Mouse (Mus musculus) ES-E14 (cell line): Measurements from ENCODE around the gene Dhx57. TPM values are rescaled to one million over a fixed set of nuclear protein-coding genes. Genes with fewer than 3 reads are reported as not detected.
"Not testable (repeated sequence)": the region's sequence is repeated elsewhere in the genome, so short reads cannot be mapped to it uniquely, and the experiment has no call there.

Experiments
- DNase-seq: peaks from one replicate; pipeline ENCODE4 v3.0.0-alpha.2; 2013; ENCODE audit warnings: low read depth, low spot score
- H3K27ac ChIP-seq: 2 replicates; pipeline ENCODE4 v1.5.1; 2012; ENCODE audit warnings: low read depth, mild to moderate bottlenecking, low read length, moderate library complexity, mixed read lengths; ENCODE audit not compliant: poor library complexity, insufficient read depth, severe bottlenecking
- H3K36me3 ChIP-seq: 2 replicates; pipeline ENCODE4 v1.6.1; 2012; ENCODE audit warnings: mild to moderate bottlenecking, low read length, moderate library complexity, mixed read lengths; ENCODE audit not compliant: control insufficient read depth, poor library complexity, insufficient read depth, severe bottlenecking
- H3K4me1 ChIP-seq, 2 experiments: fragments of 150-350 bp in 1 of 2; sonication (generic) in 1 of 2; 2 replicates each; pipeline ENCODE4 v1.6.1; 2012; ENCODE audit warnings: low read length in 2 of 2, mild to moderate bottlenecking in 1 of 2, mixed read lengths in 1 of 2; ENCODE audit not compliant: control insufficient read depth in 2 of 2, insufficient read depth in 2 of 2, poor library complexity in 1 of 2
- H3K4me3 ChIP-seq, 2 experiments: fragments of 150-350 bp in 1 of 2; sonication (generic) in 1 of 2; 2 replicates each; pipeline ENCODE4 v1.5.1; 2012; ENCODE audit warnings: low read length in 2 of 2, low read depth in 1 of 2, mild to moderate bottlenecking in 1 of 2, mixed read lengths in 1 of 2; ENCODE audit not compliant: insufficient read depth in 1 of 2, poor library complexity in 1 of 2, severe bottlenecking in 1 of 2
- H3K9ac ChIP-seq: 2 replicates; pipeline ENCODE4 v1.6.1; 2012; ENCODE audit warnings: low read depth, mild to moderate bottlenecking, low read length, mixed read lengths; ENCODE audit not compliant: poor library complexity, insufficient read depth, severe bottlenecking
- H3K9me3 ChIP-seq: fragments of 150-350 bp; sonication (generic); 2 replicates; pipeline ENCODE4 v1.6.1; 2012; ENCODE audit warnings: low read depth, mild to moderate bottlenecking, low read length; ENCODE audit not compliant: control insufficient read depth, insufficient read depth
- CHD2 ChIP-seq: IDR thresholded peaks from 2 replicates; pipeline ENCODE4 v1.6.1; 2014; ENCODE audit warnings: mild to moderate bottlenecking, low read depth, low read length, inconsistent platforms
- HCFC1 ChIP-seq: IDR thresholded peaks from 2 replicates; pipeline ENCODE4 v1.6.1; 2012; ENCODE audit warnings: low read length, inconsistent platforms, borderline replicate concordance; ENCODE audit not compliant: insufficient read depth
- MAFK ChIP-seq: IDR thresholded peaks from 2 replicates; pipeline ENCODE4 v1.6.1; 2014; ENCODE audit warnings: mild to moderate bottlenecking, low read depth, low read length, inconsistent platforms; ENCODE audit not compliant: insufficient read depth
- ZC3H11A ChIP-seq: IDR thresholded peaks from 2 replicates; pipeline ENCODE4 v1.6.1; 2012; ENCODE audit warnings: low read depth, mild to moderate bottlenecking, inconsistent platforms, low read length, borderline replicate concordance
- ZNF384 ChIP-seq: IDR thresholded peaks from 2 replicates; pipeline ENCODE4 v1.6.1; 2012; ENCODE audit warnings: low read depth, low read length, inconsistent platforms
- in situ Hi-C, 2 experiments: fragments of 600-800 bp; cut with MboI; formaldehyde crosslinking; loops; one replicate each; pipeline ENCODE4 v1.15.1; 2025; ENCODE audit warnings: low sequenced_read_pairs in 2 of 2, inconsistent platforms in 1 of 2; ENCODE audit not compliant: unreplicated experiment in 2 of 2
- total RNA-seq: library from RNA; depleted of rRNA; stranded (reverse); fragments of 300-350 nt; gene quantifications from 2 replicates; pipeline ENCODE4 v1.2.3, GENCODE M21; 2012

The Dhx57 gene
- total RNA-seq, 1 experiment, result 13.9 TPM

GRCm38 (mm10) chr17:80233844-80234243 lies 56.4 kb downstream of the Dhx57 start:
- in situ Hi-C loops, result no loop called here
- no peak overlapping the region for H3K27ac ChIP-seq
- H3K9ac ChIP-seq, result no peak overlapping the region
- no peak for DNase-seq
- no peaks in the 10 kb centered on the region for H3K36me3 ChIP-seq
- no peak overlapping the region for H3K4me3 ChIP-seq
- no peak for TF ChIP-seq ZC3H11A
- TF ChIP-seq ZNF384, result no peak
- TF ChIP-seq MAFK, result no peak
- no peak for TF ChIP-seq HCFC1
- no peak for TF ChIP-seq CHD2
- H3K4me1 ChIP-seq, result peaks cover 0 to 5% of the 10 kb centered on the region in 2 experiments; a peak in 2 of 4 replicates
- no peaks in the 10 kb centered on the region for H3K9me3 ChIP-seq

GRCm38 (mm10) chr17:80229396-80229795 lies 60.9 kb downstream of the Dhx57 start:
- peaks cover 3% of the 10 kb centered on the region for H3K36me3 ChIP-seq
- H3K9ac ChIP-seq, result no peak overlapping the region
- in situ Hi-C loops, result no loop called here
- no peaks in the 10 kb centered on the region for H3K9me3 ChIP-seq
- no peak for DNase-seq
- no peak overlapping the region for H3K4me3 ChIP-seq
- TF ChIP-seq ZC3H11A (no peak), HCFC1 (no peak), CHD2 (no peak), MAFK (no peak), ZNF384 (no peak)
- no peak overlapping the region for H3K27ac ChIP-seq
- peaks cover 0 to 5% of the 10 kb centered on the region in 2 experiments; a peak in 2 of 4 replicates for H3K4me1 ChIP-seq

GRCm38 (mm10) chr17:80225142-80225541 lies 65.1 kb downstream of the Dhx57 start:
- H3K27ac ChIP-seq, DNase-seq, in situ Hi-C loops, H3K4me1 ChIP-seq, H3K9me3 ChIP-seq, H3K36me3 ChIP-seq: not testable (repeated sequence)
- peak overlapping the region; percentile 97; the same call in 1 of the 2 replicates for H3K9ac ChIP-seq
- H3K4me3 ChIP-seq, result peak overlapping the region; percentile 79 to 85

GRCm38 (mm10) chr17:80224326-80225116 lies 65.8 kb downstream of the Dhx57 start, which contains the start of gene Gemin6:
Gene Gemin6, plus strand, starts transcription at chr17:80224441.
- peak within 1 kb of the TSS; percentile 79 to 85 for H3K4me3 ChIP-seq
- in situ Hi-C loops, result no loop called here
- no peaks in the 10 kb centered on the region for H3K9me3 ChIP-seq
- H3K9ac ChIP-seq, result peak within 1 kb of the TSS; percentile 97
- peak within 1 kb of the TSS; percentile 83; the same call in 1 of the 2 replicates for H3K27ac ChIP-seq
- H3K4me1 ChIP-seq, result no peaks in the 10 kb centered on the region
- peak; percentile 86 for DNase-seq
- no peak for TF ChIP-seq ZNF384
- TF ChIP-seq HCFC1, result peak; percentile 88
- H3K36me3 ChIP-seq, result peaks cover 3% of the 10 kb centered on the region

GRCm38 (mm10) chr17:80223829-80224228 lies 66.4 kb downstream of the Dhx57 start:
- Histone ChIP-seq H3K4me1 (no peaks in the 10 kb centered on the region), H3K36me3 (peaks cover 3% of the 10 kb centered on the region), H3K9ac (peak overlapping the region; percentile 77; the same call in 1 of the 2 replicates), H3K27ac (peak overlapping the region; percentile 46; the same call in 1 of the 2 replicates), H3K9me3 (no peaks in the 10 kb centered on the region), H3K4me3 (peak overlapping the region; percentile 79 to 85)
- in situ Hi-C loops, result no loop called here
- no peak for DNase-seq
- peak; percentile 83 for TF ChIP-seq ZNF384
- no peak for TF ChIP-seq ZC3H11A
- no peak for TF ChIP-seq HCFC1
- TF ChIP-seq CHD2, result no peak
